Mouse (Mus musculus) intestine, embryonic 16.5 days (tissue): ENCODE data around the gene Col8a2. TPM values are rescaled to one million over a fixed set of nuclear protein-coding genes. Genes with fewer than 3 reads are reported as not detected.
A peak's percentile ranks its signal among the peaks of the same experiment; 100 is the strongest.

Source experiments
- ATAC-seq: fragments of 200-750 bp; cut with Nextera tagmentation; 2 replicates; pipeline ENCODE4 v1.8.0; 2017; ENCODE audit warnings: moderate TSS enrichment, moderate library complexity
- H3K27ac ChIP-seq: fragments of 300-500 bp; sonication (generic); 2 replicates; pipeline ENCODE4 v1.5.1; 2014; ENCODE audit warnings: mild to moderate bottlenecking, low read length
- H3K27me3 ChIP-seq: fragments of 300-500 bp; sonication (generic); replicated peaks from 2 replicates; pipeline ENCODE4 v1.6.1; 2014; ENCODE audit warnings: low read length, control low read depth, mixed read lengths; ENCODE audit not compliant: control insufficient read depth, insufficient read depth
- H3K36me3 ChIP-seq: fragments of 300-500 bp; sonication (generic); 2 replicates; pipeline ENCODE4 v1.6.1; 2014; ENCODE audit warnings: low read length, control low read depth; ENCODE audit not compliant: control insufficient read depth, insufficient read depth
- H3K4me1 ChIP-seq: fragments of 300-500 bp; sonication (generic); 2 replicates; pipeline ENCODE4 v1.6.1; 2014; ENCODE audit warnings: low read length, control low read depth, mixed read lengths; ENCODE audit not compliant: control insufficient read depth, insufficient read depth
- H3K4me2 ChIP-seq: fragments of 300-500 bp; sonication (generic); 2 replicates; pipeline ENCODE4 v1.6.1; 2014; ENCODE audit warnings: low read depth, low read length, control low read depth
- H3K4me3 ChIP-seq: fragments of 300-500 bp; sonication (generic); 2 replicates; pipeline ENCODE4 v1.5.1; 2014; ENCODE audit warnings: mild to moderate bottlenecking, low read length
- H3K9ac ChIP-seq: fragments of 300-500 bp; sonication (generic); 2 replicates; pipeline ENCODE4 v1.6.1; 2014; ENCODE audit warnings: low read depth, low read length
- H3K9me3 ChIP-seq: fragments of 300-500 bp; sonication (generic); 2 replicates; pipeline ENCODE4 v1.6.1; 2016; ENCODE audit warnings: low read length, control low read depth; ENCODE audit not compliant: control insufficient read depth
- WGBS: fragments of 180-500 bp; shearing (Covaris S2); extraction: QIAGEN DNeasy Blood & Tissue Kit; methylation state at CpG from one replicate; pipeline ENCODE4 v1.1.7; 2014; 5-methylcytosine and 5-hydroxymethylcytosine counted together
- polyA plus RNA-seq: library from polyadenylated mRNA; unstranded; fragments of >200 nt; fragmentation: Nextera tagmentation; extraction: Ambion mirVana; gene quantifications from 2 replicates; pipeline ENCODE4 v1.2.1, GENCODE M21; 2015

Col8a2 gene
- polyA plus RNA-seq, 1 experiment from 2014 or later: 3.5 TPM

GRCm38 (mm10) chr4:126321111-126321853, 34.7 kb downstream of the Col8a2 start, which contains the start of gene Adprhl2:
Gene Adprhl2 (minus strand): TSS chr4:126321703.
- Histone ChIP-seq H3K4me3 (peak within 1 kb of the TSS; percentile 69), H3K4me1 (peaks cover 11% of the 10 kb centered on the region), H3K27ac (peak within 1 kb of the TSS; percentile 59), H3K4me2 (peak within 1 kb of the TSS; percentile 74), H3K36me3 (peaks cover 15% of the 10 kb centered on the region), H3K27me3 (no peaks in the 10 kb centered on the region; the same call in 1 of the 2 replicates), H3K9me3 (no peaks in the 10 kb centered on the region), H3K9ac (peak within 1 kb of the TSS; percentile 82)
- WGBS: under 1% methylated on average over 77 of the region's 80 CpGs
- peak; percentile 87 for ATAC-seq

GRCm38 (mm10) chr4:126321854-126322511, 35.4 kb downstream of the Col8a2 start:
- WGBS: 52% methylated on average over 28 of the region's 28 CpGs
- H3K36me3 ChIP-seq: peaks cover 8% of the 10 kb centered on the region
- peaks cover 10% of the 10 kb centered on the region for H3K4me1 ChIP-seq
- H3K9me3 ChIP-seq: no peaks in the 10 kb centered on the region
- H3K4me2 ChIP-seq: peak overlapping the region; percentile 47
- peak; percentile 33 for ATAC-seq
- H3K9ac ChIP-seq: peak overlapping the region; percentile 52; the same call in 1 of the 2 replicates
- H3K27ac ChIP-seq: no peak overlapping the region
- peak overlapping the region; percentile 69 for H3K4me3 ChIP-seq
- no peaks in the 10 kb centered on the region; the same call in 1 of the 2 replicates for H3K27me3 ChIP-seq

GRCm38 (mm10) chr4:126322646-126323045, 36.1 kb downstream of the Col8a2 start:
- no peak for ATAC-seq
- no peak overlapping the region for H3K4me3 ChIP-seq
- peaks cover 10% of the 10 kb centered on the region for H3K4me1 ChIP-seq
- H3K9ac ChIP-seq: no peak overlapping the region
- WGBS: 94% methylated on average over 13 of the region's 13 CpGs
- no peak overlapping the region for H3K4me2 ChIP-seq
- no peak overlapping the region for H3K27ac ChIP-seq
- H3K36me3 ChIP-seq: peaks cover 3% of the 10 kb centered on the region; the same call in 1 of the 2 replicates
- H3K27me3 ChIP-seq: no peaks in the 10 kb centered on the region; the same call in 1 of the 2 replicates
- no peaks in the 10 kb centered on the region for H3K9me3 ChIP-seq

GRCm38 (mm10) chr4:126324861-126325260, 38.3 kb downstream of the Col8a2 start:
- peak overlapping the region; percentile 61; the same call in 1 of the 2 replicates for H3K4me2 ChIP-seq
- ATAC-seq: no peak
- no peaks in the 10 kb centered on the region for H3K36me3 ChIP-seq
- H3K9ac ChIP-seq: 0 out of 2 replicates have a peak overlapping the region, but pooled peaks have one; percentile 39
- H3K9me3 ChIP-seq: no peaks in the 10 kb centered on the region
- H3K27ac ChIP-seq: no peak overlapping the region
- H3K27me3 ChIP-seq: no peaks in the 10 kb centered on the region; the same call in 1 of the 2 replicates
- H3K4me1 ChIP-seq: peaks cover 10% of the 10 kb centered on the region
- WGBS: 31% methylated on average over 13 of the region's 13 CpGs
- H3K4me3 ChIP-seq: 0 out of 2 replicates have a peak overlapping the region, but pooled peaks have one; percentile 37

GRCm38 (mm10) chr4:126325281-126325861, 38.8 kb downstream of the Col8a2 start, which contains the start of gene Tekt2:
Gene Tekt2 (minus strand): TSS chr4:126325688.
- 8% methylated on average over 23 of the region's 23 CpGs for WGBS
- H3K9ac ChIP-seq: peak within 1 kb of the TSS; percentile 39
- H3K9me3 ChIP-seq: no peaks in the 10 kb centered on the region
- H3K27ac ChIP-seq: no peak within 1 kb of the TSS
- no peaks in the 10 kb centered on the region for H3K36me3 ChIP-seq
- peaks cover 9% of the 10 kb centered on the region for H3K4me1 ChIP-seq
- H3K4me3 ChIP-seq: peak within 1 kb of the TSS; percentile 37
- peak within 1 kb of the TSS; percentile 61 for H3K4me2 ChIP-seq
- ATAC-seq: 0 out of 2 replicates have a peak, but pooled peaks have one; percentile 29
- no peaks in the 10 kb centered on the region; the same call in 1 of the 2 replicates for H3K27me3 ChIP-seq

- Histone ChIP-seq H3K4me2 (no peak overlapping the region), H3K27me3 (no peaks in the 10 kb centered on the region; the same call in 1 of the 2 replicates), H3K27ac (no peak overlapping the region), H3K9ac (no peak overlapping the region), H3K36me3 (no peaks in the 10 kb centered on the region), H3K4me3 (no peak overlapping the region), H3K4me1 (peaks cover 4% of the 10 kb centered on the region; the same call in 1 of the 2 replicates), H3K9me3 (no peaks in the 10 kb centered on the region)
- ATAC-seq: no peak
- 27% methylated on average over 6 of the region's 6 CpGs for WGBS
Measured at GRCm38 (mm10) chr4:126326036-126326435, 39.4 kb downstream of the Col8a2 start.

- Histone ChIP-seq H3K9ac (no peak overlapping the region), H3K27ac (no peak overlapping the region), H3K36me3 (no peaks in the 10 kb centered on the region), H3K9me3 (no peaks in the 10 kb centered on the region), H3K4me3 (no peak overlapping the region), H3K4me2 (no peak overlapping the region), H3K4me1 (0 out of 2 replicates have a peak, but pooled peaks cover 3% of the 10 kb centered on the region), H3K27me3 (no peaks in the 10 kb centered on the region)
- no peak for ATAC-seq
- whole genome bisulfite sequencing: 92% methylated on average over 4 of the region's 4 CpGs
Measured at GRCm38 (mm10) chr4:126330295-126330694, 43.7 kb downstream of the Col8a2 start.

- no peak overlapping the region for H3K4me2 ChIP-seq
- WGBS: 32% methylated on average over 1 of the region's 1 CpGs
Measured at GRCm38 (mm10) chr4:126331751-126332150, 45.2 kb downstream of the Col8a2 start.

GRCm38 (mm10) chr4:126332358-126332757, 45.8 kb downstream of the Col8a2 start:
- no peak overlapping the region for H3K4me3 ChIP-seq
- WGBS: 51% methylated on average over 3 of the region's 3 CpGs
- no peaks in the 10 kb centered on the region for H3K4me1 ChIP-seq
- no peak for ATAC-seq
- H3K36me3 ChIP-seq: no peaks in the 10 kb centered on the region
- no peak overlapping the region for H3K27ac ChIP-seq
- no peaks in the 10 kb centered on the region for H3K9me3 ChIP-seq
- no peak overlapping the region for H3K4me2 ChIP-seq
- no peaks in the 10 kb centered on the region for H3K27me3 ChIP-seq
- H3K9ac ChIP-seq: no peak overlapping the region

More at GRCm38 (mm10) chr4:126331751-126332150, 45.2 kb downstream of the Col8a2 start:
- Histone ChIP-seq H3K4me1 (no peaks in the 10 kb centered on the region), H3K4me3 (no peak overlapping the region), H3K9ac (no peak overlapping the region), H3K36me3 (no peaks in the 10 kb centered on the region), H3K27ac (no peak overlapping the region), H3K27me3 (no peaks in the 10 kb centered on the region), H3K9me3 (no peaks in the 10 kb centered on the region)
- no peak for ATAC-seq
